ENCODE assay signal across 22 mouse cellular contexts in the genomic region with DNA sequence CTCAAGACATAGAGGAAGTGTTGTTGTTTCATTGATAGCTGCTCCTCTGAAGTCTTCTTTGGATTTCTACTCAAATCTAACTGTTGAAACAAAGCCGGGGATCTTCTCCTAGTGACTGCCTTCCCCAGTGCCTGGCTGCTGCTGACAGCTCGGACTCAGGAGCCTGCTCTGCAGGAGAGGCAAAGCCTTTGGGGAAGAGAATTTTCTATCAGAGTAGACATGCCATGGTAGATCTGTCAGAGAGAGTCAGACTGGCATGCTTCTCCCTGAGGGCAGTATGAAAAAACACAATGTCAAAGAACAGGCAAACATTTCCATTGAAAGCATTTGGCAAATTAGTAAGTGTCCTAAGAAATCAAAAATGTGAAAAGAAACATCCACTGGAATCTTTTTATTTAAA. TPM values are rescaled to one million over a fixed set of nuclear protein-coding genes. Genes with fewer than 3 reads are reported as not detected.
"Had no signal": no experiment of that assay in that cellular context is flagged by ENCODE, and none has a peak within 500 bp of the region (broad histone marks: within the 10 kb centered on the region; RNA-seq: fewer than 3 reads in every experiment).

No protein-coding gene starts in this region.

- H3K4me3 ChIP-seq: liver, embryonic 15.5 days; lung, embryonic 15.5 days; megakaryocyte, embryonic 14.5 days; midbrain, embryonic 13.5 days; midbrain, embryonic 15.5 days; neural tube, embryonic 12.5 days; stomach, embryonic 15.5 days had no signal

- H3K27ac ChIP-seq: liver, embryonic 15.5 days; lung, embryonic 15.5 days; macrophage; midbrain, embryonic 13.5 days; midbrain, embryonic 15.5 days; neural tube, embryonic 12.5 days; stomach, embryonic 15.5 days; stomach, postnatal 0 days had no signal

- H3K9me3 ChIP-seq: liver, embryonic 15.5 days; lung, embryonic 15.5 days; megakaryocyte, embryonic 14.5 days; midbrain, embryonic 13.5 days; midbrain, embryonic 15.5 days; neural tube, embryonic 12.5 days; stomach, embryonic 15.5 days had no signal

- H3K4me2 ChIP-seq: liver, embryonic 15.5 days; lung, embryonic 15.5 days; midbrain, embryonic 11.5 days; midbrain, embryonic 13.5 days; midbrain, embryonic 15.5 days; neural tube, embryonic 12.5 days; stomach, embryonic 15.5 days had no signal

- H3K36me3 ChIP-seq: liver, embryonic 15.5 days; lung, embryonic 15.5 days; midbrain, embryonic 13.5 days; midbrain, embryonic 15.5 days; neural tube, embryonic 12.5 days; stomach, embryonic 15.5 days had no signal

- ATAC-seq: liver, postnatal 0 days; lung, postnatal 0 days; midbrain, embryonic 13.5 days; midbrain, embryonic 15.5 days had no signal

- H3K9ac ChIP-seq: liver, embryonic 15.5 days; liver, postnatal 0 days; lung, embryonic 15.5 days; midbrain, embryonic 13.5 days; midbrain, embryonic 15.5 days; neural tube, embryonic 12.5 days; stomach, embryonic 15.5 days had no signal

- DNase-seq: liver, postnatal 0 days; lung, adult 2 months; lung, postnatal 14 days; lung, postnatal 36 days; right cerebral cortex, postnatal 14 days; thymus, adult 2 months; thymus, postnatal 25 days; thymus, postnatal 4 days had no signal

- H3K4me1 ChIP-seq: liver, embryonic 15.5 days; lung, embryonic 15.5 days; megakaryocyte, embryonic 14.5 days; midbrain, embryonic 13.5 days; midbrain, embryonic 15.5 days; neural tube, embryonic 12.5 days; stomach, embryonic 15.5 days had no signal

- H3K27me3 ChIP-seq: liver, embryonic 15.5 days; lung, embryonic 15.5 days; megakaryocyte, embryonic 14.5 days; midbrain, embryonic 13.5 days; midbrain, embryonic 15.5 days; neural tube, embryonic 12.5 days; stomach, embryonic 15.5 days had no signal

RNA-seq across cellular contexts. Expression of gene Gpr37, which starts 9.4 kb away (rescaled TPM):
- total RNA-seq: megakaryocyte progenitor cell, adult 5-6 weeks; monocyte, adult 5-6 weeks; neutrophil, adult 5-6 weeks had no signal
- polyA plus RNA-seq: macrophage had no signal
